Mouse (Mus musculus): Measurements from ENCODE around the gene Slc35c2. TPM values are rescaled to one million over a fixed set of nuclear protein-coding genes. Genes with fewer than 3 reads are reported as not detected.

The Slc35c2 gene
- polyA plus RNA-seq, 1 experiment = 64.1 TPM

DNA sequence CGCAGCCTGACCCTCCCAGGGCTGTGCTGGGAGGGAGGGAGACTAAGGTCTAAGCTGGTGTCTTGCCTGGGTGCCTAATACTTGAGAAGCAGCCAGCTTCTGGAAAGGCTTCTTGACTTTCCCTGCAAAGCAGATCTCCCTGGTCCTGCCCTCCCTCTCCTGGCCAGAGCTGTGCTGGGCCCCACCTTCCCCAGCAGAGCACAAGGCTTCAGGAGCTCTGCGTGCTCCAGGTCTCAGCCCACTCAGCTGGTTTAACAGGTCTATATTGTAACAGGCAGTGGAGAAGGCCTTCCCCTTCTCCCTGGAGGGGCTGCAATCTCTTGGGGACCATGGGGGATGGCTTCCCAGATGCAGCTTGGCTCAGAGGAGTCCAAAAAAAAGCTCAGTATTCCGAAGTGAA, 13.7 kb upstream of the Slc35c2 start:
- Histone ChIP-seq H3K36me3 (ENCODE audit: control insufficient read depth, insufficient read depth, low read length) (peaks cover 1% of the 10 kb centered on the region; the same call in 1 of the 2 replicates), H3K27ac (ENCODE audit: insufficient read depth, low read depth, low read length) (no peak overlapping the region), H3K27me3 (replicated peaks; ENCODE audit: control insufficient read depth, insufficient read depth, low read length) (no peaks in the 10 kb centered on the region), H3K4me1 (ENCODE audit: control insufficient read depth, insufficient read depth, low read length) (peaks cover 24% of the 10 kb centered on the region; the same call in 1 of the 2 replicates), H3K4me3 (ENCODE audit: insufficient read depth, low read depth, low read length) (no peak overlapping the region)
- no peak for DNase-seq
- 59% methylated on average over 3 of the region's 3 CpGs for WGBS
- TF ChIP-seq CTCF (conservative IDR thresholded peaks at IDR 0.05; ENCODE audit: insufficient read depth, insufficient read length, low read depth, low read length) (no peak), POLR2A (IDR thresholded peaks at IDR 0.05; ENCODE audit: low read depth, low read length) (no peak)

DNA sequence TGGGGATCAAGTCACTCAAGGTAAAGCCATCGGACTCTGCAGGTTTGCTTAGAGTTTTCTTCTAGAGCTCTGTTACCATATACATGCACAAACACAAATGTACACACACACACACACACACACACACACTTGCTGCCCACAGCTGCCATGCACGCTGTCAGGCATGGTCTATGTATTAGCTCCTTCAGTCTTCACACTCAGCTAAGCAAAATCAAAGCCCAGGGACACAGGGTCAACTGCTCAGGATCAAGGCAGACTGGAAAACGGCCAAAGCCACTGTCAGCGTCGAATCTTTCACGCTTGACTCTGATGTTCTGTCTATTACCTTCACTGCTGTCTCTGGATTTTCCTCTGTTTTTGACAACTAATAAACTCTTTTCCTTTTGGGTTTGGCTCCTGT, 13.2 kb upstream of the Slc35c2 start:
- Histone ChIP-seq H3K27ac (ENCODE audit: insufficient read depth, low read depth, low read length) (no peak overlapping the region), H3K36me3 (ENCODE audit: control insufficient read depth, insufficient read depth, low read length) (peaks cover 1% of the 10 kb centered on the region; the same call in 1 of the 2 replicates), H3K4me3 (ENCODE audit: insufficient read depth, low read depth, low read length) (no peak overlapping the region), H3K27me3 (replicated peaks; ENCODE audit: control insufficient read depth, insufficient read depth, low read length) (no peaks in the 10 kb centered on the region), H3K4me1 (ENCODE audit: control insufficient read depth, insufficient read depth, low read length) (peaks cover 22% of the 10 kb centered on the region; the same call in 1 of the 2 replicates)
- TF ChIP-seq POLR2A (IDR thresholded peaks at IDR 0.05; ENCODE audit: low read depth, low read length) (no peak), CTCF (conservative IDR thresholded peaks at IDR 0.05; ENCODE audit: insufficient read depth, insufficient read length, low read depth, low read length) (no peak)
- no peak for DNase-seq
- WGBS = 54% methylated on average over 6 of the region's 6 CpGs

DNA sequence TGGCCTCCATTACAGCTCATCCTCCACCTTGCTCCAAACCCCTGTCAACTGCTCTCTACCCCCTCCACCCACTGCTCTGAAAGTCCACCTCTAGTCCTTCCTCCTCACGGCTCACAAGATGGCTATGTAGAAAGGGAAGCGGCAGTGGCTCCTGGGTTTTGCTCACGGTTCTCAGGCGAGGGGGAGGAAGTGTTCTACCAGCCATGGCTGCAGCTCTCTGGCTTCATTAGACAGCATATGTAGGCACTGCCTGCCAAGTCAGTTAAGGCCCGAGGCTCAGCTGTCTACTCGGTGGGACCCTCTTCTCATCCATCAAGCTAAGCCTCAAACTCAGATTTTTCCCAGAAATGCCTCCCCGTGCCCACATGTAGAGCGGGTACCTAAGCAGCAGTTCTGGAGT, 12.8 kb upstream of the Slc35c2 start:
- 84% methylated on average over 8 of the region's 8 CpGs for WGBS
- no peak for TF ChIP-seq CTCF (conservative IDR thresholded peaks at IDR 0.05; ENCODE audit: insufficient read depth, insufficient read length, low read depth, low read length)
- no peak for TF ChIP-seq POLR2A (IDR thresholded peaks at IDR 0.05; ENCODE audit: low read depth, low read length)

DNA sequence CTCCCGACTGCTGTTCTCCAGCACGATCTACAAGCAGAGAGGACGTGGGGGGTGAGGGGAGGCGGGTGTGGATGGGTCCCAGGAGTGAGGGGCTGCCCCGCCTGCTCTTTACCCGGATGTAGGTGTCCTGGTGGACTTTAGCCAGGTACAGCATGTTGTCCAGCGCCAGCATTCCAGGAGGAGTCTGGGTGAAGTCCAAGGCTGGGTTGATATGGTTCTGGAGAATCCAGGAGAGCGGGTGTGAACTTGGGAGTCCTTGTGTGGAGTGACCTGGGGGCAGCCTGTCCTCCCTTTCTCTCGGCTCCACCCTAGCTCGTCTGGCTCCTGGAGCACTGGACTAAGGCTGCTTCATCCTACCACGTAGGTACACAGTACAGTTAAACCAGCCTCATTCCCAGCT, 9.8 kb upstream of the Slc35c2 start:
- 51% methylated on average over 11 of the region's 11 CpGs for WGBS
- Histone ChIP-seq H3K4me3 (ENCODE audit: insufficient read depth, low read depth, low read length) (no peak overlapping the region; the same call in 1 of the 2 replicates), H3K4me1 (ENCODE audit: control insufficient read depth, insufficient read depth, low read length) (peaks cover 15% of the 10 kb centered on the region; the same call in 1 of the 2 replicates), H3K27ac (ENCODE audit: insufficient read depth, low read depth, low read length) (peak overlapping the region; percentile 59), H3K27me3 (replicated peaks; ENCODE audit: control insufficient read depth, insufficient read depth, low read length) (no peaks in the 10 kb centered on the region), H3K36me3 (ENCODE audit: control insufficient read depth, insufficient read depth, low read length) (no peaks in the 10 kb centered on the region)
- TF ChIP-seq CTCF (conservative IDR thresholded peaks at IDR 0.05; ENCODE audit: insufficient read depth, insufficient read length, low read depth, low read length) = no peak
- TF ChIP-seq POLR2A (IDR thresholded peaks at IDR 0.05; ENCODE audit: low read depth, low read length) = no peak
- DNase-seq = peak; percentile 95

More for the DNA sequence above, 12.8 kb upstream of the Slc35c2 start:
- no peak overlapping the region for H3K27ac ChIP-seq (ENCODE audit: insufficient read depth, low read depth, low read length)
- H3K27me3 ChIP-seq (replicated peaks; ENCODE audit: control insufficient read depth, insufficient read depth, low read length) = no peaks in the 10 kb centered on the region
- peaks cover 19% of the 10 kb centered on the region; the same call in 1 of the 2 replicates for H3K4me1 ChIP-seq (ENCODE audit: control insufficient read depth, insufficient read depth, low read length)
- no peak for DNase-seq
- H3K4me3 ChIP-seq (ENCODE audit: insufficient read depth, low read depth, low read length) = no peak overlapping the region
- H3K36me3 ChIP-seq (ENCODE audit: control insufficient read depth, insufficient read depth, low read length) = peaks cover 1% of the 10 kb centered on the region; the same call in 1 of the 2 replicates

DNA sequence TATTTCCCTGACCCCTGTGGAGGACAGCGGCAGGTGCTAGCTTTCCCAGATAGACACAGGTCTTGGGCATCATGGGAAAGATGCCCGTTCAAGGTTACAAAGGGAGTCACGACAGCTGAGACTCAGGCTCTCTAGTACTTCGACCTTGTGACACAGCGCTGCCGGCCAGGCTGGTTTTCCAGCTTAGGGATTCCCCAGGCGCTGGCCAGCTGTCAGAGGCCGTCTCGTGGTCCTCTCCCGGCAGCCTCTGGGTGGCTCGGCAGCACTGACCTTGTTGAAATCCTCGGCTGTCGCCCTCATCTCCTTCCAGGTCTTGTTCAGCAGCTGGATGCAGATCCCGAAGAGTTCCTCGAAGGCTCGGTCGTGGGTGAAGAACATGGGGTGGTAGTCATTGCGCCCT, 8.9 kb upstream of the Slc35c2 start:
- peak; percentile 85 for DNase-seq
- H3K36me3 ChIP-seq (ENCODE audit: control insufficient read depth, insufficient read depth, low read length) = no peaks in the 10 kb centered on the region; the same call in 1 of the 2 replicates
- WGBS = 61% methylated on average over 18 of the region's 18 CpGs
- no peak overlapping the region for H3K27ac ChIP-seq (ENCODE audit: insufficient read depth, low read depth, low read length)
- TF ChIP-seq CTCF (conservative IDR thresholded peaks at IDR 0.05; ENCODE audit: insufficient read depth, insufficient read length, low read depth, low read length) (no peak), POLR2A (IDR thresholded peaks at IDR 0.05; ENCODE audit: low read depth, low read length) (no peak)
- no peak overlapping the region for H3K4me3 ChIP-seq (ENCODE audit: insufficient read depth, low read depth, low read length)
- peaks cover 15% of the 10 kb centered on the region; the same call in 1 of the 2 replicates for H3K4me1 ChIP-seq (ENCODE audit: control insufficient read depth, insufficient read depth, low read length)
- no peaks in the 10 kb centered on the region for H3K27me3 ChIP-seq (replicated peaks; ENCODE audit: control insufficient read depth, insufficient read depth, low read length)

DNA sequence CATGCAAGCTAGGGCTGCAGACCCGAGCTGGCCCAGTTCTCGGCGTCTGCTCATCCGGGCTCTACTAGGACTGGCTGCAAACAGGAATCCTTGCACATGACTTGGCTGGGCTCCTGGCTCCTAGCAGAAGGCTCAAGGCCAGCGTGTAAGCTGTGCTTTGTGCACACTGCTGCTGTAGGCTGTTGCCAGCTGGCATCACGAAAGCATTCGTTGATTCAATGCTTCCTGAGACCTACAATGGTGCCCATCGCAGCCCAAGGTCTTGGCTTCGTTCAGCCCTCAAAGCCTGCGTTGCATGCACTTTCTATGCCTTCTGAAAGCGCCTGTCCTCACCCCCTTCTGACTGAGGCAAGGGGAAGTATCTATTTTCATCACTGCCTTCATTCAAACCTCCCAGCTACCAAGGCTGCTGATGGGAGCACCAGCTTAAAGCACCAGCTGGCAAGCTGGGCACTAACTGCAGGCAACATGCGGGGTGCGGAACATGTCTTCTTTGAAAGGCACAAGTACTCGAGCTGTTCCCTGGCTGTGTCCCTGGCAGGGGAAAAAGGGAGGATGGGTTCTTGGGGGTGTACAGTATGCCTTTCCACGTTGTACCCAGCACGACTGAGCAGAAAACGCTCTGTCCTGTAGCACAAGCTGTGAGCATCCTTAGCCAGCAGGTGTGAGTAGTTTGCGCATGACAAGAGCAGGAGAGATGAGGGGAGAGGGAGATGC, 804 bp upstream of the Slc35c2 start:
- WGBS = 41% methylated on average over 18 of the region's 18 CpGs
- peaks cover 11% of the 10 kb centered on the region for H3K4me1 ChIP-seq (ENCODE audit: control insufficient read depth, insufficient read depth, low read length)
- no peaks in the 10 kb centered on the region; the same call in 1 of the 2 replicates for H3K36me3 ChIP-seq (ENCODE audit: control insufficient read depth, insufficient read depth, low read length)
- peak overlapping the region; percentile 2; the same call in 1 of the 2 replicates for H3K4me3 ChIP-seq (ENCODE audit: insufficient read depth, low read depth, low read length)
- TF ChIP-seq CTCF (conservative IDR thresholded peaks at IDR 0.05; ENCODE audit: insufficient read depth, insufficient read length, low read depth, low read length) = no peak
- no peak for TF ChIP-seq POLR2A (IDR thresholded peaks at IDR 0.05; ENCODE audit: low read depth, low read length)
- peak; percentile 89 for DNase-seq
- peak overlapping the region; percentile 8; the same call in 1 of the 2 replicates for H3K27ac ChIP-seq (ENCODE audit: insufficient read depth, low read depth, low read length)
- H3K27me3 ChIP-seq (replicated peaks; ENCODE audit: control insufficient read depth, insufficient read depth, low read length) = no peaks in the 10 kb centered on the region
